Mouse (Mus musculus): ENCODE results near the gene Mcpt9. TPM values are rescaled to one million over a fixed set of nuclear protein-coding genes. Genes with fewer than 3 reads are reported as not detected.
"Not testable (repeated sequence)": the region's sequence is repeated elsewhere in the genome, so short reads cannot be mapped to it uniquely, and the experiment has no call there.

Gene Mcpt9
- not detected in 2 replicates for total RNA-seq (2015; ENCODE audit: low replicate concordance)
- not detected in 2 replicates for total RNA-seq (2017; ENCODE audit: low replicate concordance)

DNA sequence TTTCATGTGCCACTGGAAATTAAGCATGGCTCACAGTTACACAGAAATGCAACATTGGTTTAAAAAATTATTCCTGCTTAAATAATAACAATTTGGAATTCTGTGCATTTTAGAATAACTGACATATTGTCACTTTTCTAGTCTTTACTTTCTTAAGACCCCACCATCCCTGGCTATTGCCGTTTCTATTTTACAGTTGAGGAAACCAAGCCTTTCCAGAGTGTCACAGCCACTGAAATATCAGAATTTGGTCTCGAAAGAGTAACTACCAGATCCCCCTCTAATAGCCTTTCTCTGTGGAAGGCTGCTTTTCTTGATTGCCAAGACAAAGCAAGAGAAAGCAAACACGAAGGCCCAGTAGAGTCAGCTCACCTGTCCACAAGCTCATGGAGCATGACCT, at the start of gene Mcpt9:
Gene Mcpt9 (minus strand): TSS at position 101 of the 400 bp plus-strand sequence.
- not testable (repeated sequence) for ATAC-seq (replicated peaks; ENCODE audit: low FRiP score, poor library complexity, severe bottlenecking)

DNA sequence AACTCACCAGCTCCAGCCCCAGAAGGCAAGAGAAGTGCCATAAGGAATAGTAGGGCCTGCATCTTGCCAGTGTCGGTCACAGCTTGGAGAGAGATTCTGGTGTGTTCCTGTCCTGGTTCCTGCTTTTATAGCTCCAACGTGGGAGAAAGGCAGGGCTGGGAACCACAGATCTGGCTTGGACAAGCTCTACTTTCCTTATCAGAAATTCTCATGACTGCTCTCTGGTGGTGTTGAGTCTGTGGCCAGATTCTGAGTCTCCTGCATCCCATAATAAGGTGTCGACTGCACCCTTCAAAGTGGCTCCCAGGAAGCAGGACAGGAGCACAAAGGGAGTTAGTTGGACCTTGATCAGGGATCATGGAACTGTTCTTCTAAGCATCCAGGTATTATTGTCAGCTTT, 31.9 kb upstream of the Mcpt9 start, which contains the start of gene Mcpt4:
Gene Mcpt4 (minus strand): TSS at position 101 of the 400 bp plus-strand sequence.
- ATAC-seq (replicated peaks; ENCODE audit: low FRiP score, poor library complexity, severe bottlenecking), result not testable (repeated sequence)

DNA sequence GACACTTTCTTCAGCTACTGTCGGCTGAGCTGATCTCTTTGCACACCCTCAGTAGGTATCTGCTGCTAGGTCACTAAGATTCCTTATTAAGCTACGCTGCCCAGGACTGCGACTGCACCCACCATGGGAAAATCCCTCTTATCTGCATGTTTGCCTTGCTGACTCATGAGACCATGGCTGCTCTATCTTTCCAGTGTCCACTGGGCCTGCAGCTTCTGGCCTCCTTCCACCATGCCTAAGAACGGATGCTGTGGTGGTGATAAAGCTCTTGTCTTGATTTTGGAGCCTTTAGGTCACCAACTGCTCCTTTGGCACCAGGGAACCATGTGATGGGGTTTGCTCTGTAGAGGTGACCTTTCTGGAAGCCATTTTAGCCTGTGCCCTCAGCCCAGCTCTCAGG, 27.4 kb upstream of the Mcpt9 start:
- ATAC-seq (replicated peaks; ENCODE audit: low FRiP score, poor library complexity, severe bottlenecking), result no peak

DNA sequence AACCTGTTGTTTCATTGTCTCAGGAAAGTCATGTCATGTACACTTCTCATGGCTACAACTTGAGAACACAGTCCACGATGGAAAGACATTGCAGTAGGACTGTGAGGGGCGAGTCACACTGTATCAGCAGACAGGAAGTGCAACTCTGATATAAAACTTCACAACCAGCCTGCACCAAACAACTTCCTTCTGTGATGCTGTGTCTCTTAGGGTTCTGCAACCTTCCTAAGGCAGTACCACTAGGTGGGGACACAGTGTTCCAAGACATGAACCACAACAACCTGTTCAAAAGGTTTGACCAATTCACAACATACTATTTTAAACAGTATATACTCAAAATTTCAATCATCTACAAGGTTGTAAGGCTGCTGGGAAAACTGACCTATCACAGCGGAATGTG, 25.1 kb upstream of the Mcpt9 start:
- no peak for ATAC-seq (replicated peaks; ENCODE audit: low FRiP score, poor library complexity, severe bottlenecking)

DNA sequence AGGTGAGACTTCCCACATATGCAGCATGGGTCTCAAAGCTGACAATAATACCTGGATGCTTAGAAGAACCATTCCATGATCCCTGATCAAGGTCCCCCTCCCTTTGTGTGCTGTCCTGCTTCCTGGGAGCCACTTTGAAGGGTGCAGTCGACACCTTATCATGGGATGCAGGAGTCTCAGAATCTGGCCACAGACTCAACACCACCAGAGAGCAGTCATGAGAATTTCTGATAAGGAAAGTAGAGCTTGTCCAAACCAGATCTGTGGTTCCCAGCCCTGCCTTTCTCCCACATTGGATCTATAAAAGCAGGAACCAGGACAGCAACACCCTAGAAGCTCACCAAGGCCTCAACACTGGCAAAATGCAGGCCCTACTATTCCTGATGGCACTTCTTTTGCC, 11.5 kb upstream of the Mcpt9 start, which contains the start of gene Mcpt2:
Gene Mcpt2 (plus strand): TSS at position 250 of the 400 bp plus-strand sequence.
- not testable (repeated sequence) for ATAC-seq (replicated peaks; ENCODE audit: low FRiP score, poor library complexity, severe bottlenecking)

DNA sequence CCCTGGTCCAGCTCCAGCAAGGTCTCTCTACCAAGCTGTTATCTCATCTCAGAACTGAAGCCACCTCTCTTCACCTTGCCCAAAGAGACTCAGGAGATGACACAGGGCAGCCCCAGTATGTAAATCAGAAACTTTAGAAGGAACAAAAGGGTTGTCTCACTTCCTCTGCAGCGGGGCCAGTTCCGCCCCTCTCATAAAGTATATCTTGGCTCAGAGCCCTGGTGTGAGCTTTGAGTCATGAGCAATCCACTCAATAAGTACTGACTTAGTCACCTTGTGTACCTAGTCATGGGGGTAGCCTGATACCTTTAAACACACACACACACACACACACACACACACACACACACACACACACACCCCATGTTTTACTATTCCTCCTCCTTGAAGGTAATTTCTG, 4.1 kb upstream of the Mcpt9 start:
- no peak for ATAC-seq (replicated peaks; ENCODE audit: low FRiP score, poor library complexity, severe bottlenecking)

DNA sequence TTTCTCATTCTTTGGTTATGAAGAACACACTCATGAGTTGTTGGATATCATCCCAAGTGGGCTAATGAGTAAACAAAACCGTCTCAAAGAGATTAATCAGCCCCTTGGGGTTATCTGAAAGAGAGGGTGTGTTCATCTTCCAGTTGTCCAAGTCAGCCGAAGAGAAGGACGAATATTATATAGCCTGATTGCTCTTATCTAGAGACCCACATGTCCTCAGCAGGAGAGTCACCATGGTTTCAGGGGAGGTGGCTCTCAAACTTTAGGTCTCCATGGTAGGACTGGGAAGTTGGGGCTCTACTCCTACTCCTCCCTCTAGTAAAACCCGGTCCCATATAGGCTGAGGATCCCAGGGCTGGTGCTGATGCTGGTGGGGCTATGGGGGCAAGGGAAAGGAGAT, 9.0 kb downstream of the Mcpt9 start:
- ATAC-seq (replicated peaks; ENCODE audit: low FRiP score, poor library complexity, severe bottlenecking), result peak; percentile 85

DNA sequence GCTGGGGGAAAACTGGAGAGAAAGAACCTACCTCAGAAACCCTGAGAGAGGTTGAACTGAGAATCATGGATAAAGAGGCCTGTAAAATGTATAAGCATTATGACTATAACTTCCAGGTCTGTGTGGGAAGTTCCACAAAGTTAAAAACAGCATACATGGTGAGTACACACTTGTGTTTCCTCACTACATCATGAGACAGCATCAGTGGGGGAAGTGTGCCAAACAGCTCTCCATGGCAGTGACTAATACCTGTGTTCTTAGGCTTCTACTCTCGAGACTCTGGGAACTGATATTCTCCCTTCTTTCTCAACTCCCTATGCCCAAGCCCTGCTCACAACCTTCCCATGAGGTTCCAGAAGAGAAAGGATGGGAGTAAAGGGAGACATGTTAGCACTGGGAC, 10.8 kb downstream of the Mcpt9 start:
- ATAC-seq (replicated peaks; ENCODE audit: low FRiP score, poor library complexity, severe bottlenecking), result no peak

DNA sequence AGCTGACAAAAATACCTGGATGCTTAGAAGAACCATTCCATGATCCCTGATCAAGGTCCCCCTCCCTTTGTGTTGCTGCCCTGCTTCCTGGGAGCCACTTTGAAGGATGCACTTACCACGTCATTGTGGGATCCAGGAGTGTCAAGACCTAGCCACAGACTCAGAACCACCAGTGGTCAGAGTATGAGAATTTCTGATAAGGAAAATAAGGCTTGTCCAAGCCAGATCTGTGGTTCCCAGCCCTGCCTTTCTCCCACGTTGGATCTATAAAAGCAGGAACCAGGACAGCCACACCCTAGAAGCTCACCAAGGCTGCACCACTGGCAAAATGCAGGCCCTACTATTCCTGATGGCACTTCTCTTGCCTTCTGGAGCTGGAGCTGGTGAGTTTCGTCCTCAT, 12.6 kb downstream of the Mcpt9 start, which contains the start of gene Mcpt1:
Gene Mcpt1 (plus strand): TSS at position 301 of the 400 bp plus-strand sequence.
- ATAC-seq (replicated peaks; ENCODE audit: low FRiP score, poor library complexity, severe bottlenecking), result not testable (repeated sequence)

DNA sequence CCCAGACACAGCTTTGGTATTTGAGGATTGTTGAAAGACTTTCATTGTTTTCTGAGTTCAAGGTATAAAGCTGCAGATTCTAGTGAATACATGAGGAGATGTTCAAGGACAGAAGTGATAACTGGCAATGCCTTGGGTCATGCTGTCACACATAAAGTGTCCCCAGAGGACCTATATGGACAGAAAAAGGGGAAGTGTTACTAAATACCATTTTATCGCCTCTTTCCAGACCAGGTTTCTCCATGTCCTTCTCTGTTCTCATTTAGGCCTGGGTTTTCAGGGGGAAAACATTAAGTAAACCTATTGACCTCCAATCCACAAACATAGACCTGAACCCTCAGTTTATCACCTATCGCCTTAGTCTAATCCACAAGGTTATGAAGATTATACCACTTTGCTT, 16.4 kb downstream of the Mcpt9 start:
- ATAC-seq (replicated peaks; ENCODE audit: low FRiP score, poor library complexity, severe bottlenecking), result no peak

DNA sequence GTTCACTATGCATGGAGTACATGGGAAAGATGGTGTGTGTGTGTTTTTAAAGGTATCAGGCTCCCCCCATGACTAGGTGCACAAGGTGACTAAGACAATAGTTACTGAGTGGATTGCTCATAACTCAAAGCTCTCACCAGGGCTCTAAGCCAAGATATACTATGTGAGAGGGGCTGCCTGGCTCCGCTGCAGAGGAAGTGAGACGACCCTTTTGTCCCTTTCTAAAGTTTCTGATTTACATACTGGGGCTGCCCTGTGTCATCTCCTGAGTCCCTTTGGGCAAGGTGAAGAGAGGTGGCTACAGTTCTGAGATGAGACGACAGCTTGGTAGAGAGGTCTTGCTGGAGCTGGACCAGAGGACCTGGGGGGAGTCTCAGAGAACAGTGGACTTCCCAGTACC, 17.1 kb downstream of the Mcpt9 start:
- ATAC-seq (replicated peaks; ENCODE audit: low FRiP score, poor library complexity, severe bottlenecking), result no peak

DNA sequence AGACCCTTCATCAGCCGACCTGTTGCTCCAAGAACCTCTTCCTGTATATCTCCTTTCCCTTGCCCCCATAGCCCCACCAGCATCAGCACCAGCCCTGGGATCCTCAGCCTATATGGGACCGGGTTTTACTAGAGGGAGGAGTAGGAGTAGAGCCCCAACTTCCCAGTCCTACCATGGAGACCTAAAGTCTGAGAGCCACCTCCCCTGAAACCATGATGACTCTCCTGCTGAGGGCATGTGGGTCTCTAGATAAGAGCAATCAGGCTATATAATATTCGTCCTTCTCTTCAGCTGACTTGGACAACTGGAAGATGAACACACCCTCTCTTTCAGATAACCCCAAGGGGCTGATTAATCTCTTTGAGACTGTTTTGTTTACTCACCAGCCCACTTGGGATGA, 42.8 kb downstream of the Mcpt9 start:
- 0 out of 2 replicates have a peak, but pooled peaks have one; percentile 62 for ATAC-seq (replicated peaks; ENCODE audit: low FRiP score, poor library complexity, severe bottlenecking)

Other genes with a start within 250 kb of the Mcpt9 start
- gene Adcy4, start 246.4 kb downstream of the Mcpt9 start, total RNA-seq (2015; ENCODE audit: low replicate concordance), result not detected in 2 replicates
- gene Adcy4, start 246.4 kb downstream of the Mcpt9 start, total RNA-seq (2017; ENCODE audit: low replicate concordance), result not detected in 2 replicates
- 17.1 and 22.6 TPM in 2 replicates for gene Ripk3, start 241.6 kb downstream of the Mcpt9 start, total RNA-seq (2015; ENCODE audit: low replicate concordance)
- gene Ripk3, start 241.6 kb downstream of the Mcpt9 start, total RNA-seq (2017; ENCODE audit: low replicate concordance), result 6.7 and 7.2 TPM in 2 replicates
- not detected in 2 replicates for gene Nfatc4, start 207.4 kb downstream of the Mcpt9 start, total RNA-seq (2015; ENCODE audit: low replicate concordance)
- gene Nfatc4, start 207.4 kb downstream of the Mcpt9 start, total RNA-seq (2017; ENCODE audit: low replicate concordance), result not detected in 2 replicates
- gene Nynrin, start 176.5 kb downstream of the Mcpt9 start, total RNA-seq (2015; ENCODE audit: low replicate concordance), result 0.38 and 0.84 TPM in 2 replicates
- gene Nynrin, start 176.5 kb downstream of the Mcpt9 start, total RNA-seq (2017; ENCODE audit: low replicate concordance), result 0.42 and 0.77 TPM in 2 replicates
- gene Cbln3, start 146.1 kb downstream of the Mcpt9 start, total RNA-seq (2015; ENCODE audit: low replicate concordance), result not detected in 2 replicates
- gene Cbln3, start 146.1 kb downstream of the Mcpt9 start, total RNA-seq (2017; ENCODE audit: low replicate concordance), result 0.14 TPM in 1 of 2 replicates, not detected in the other
- gene Khnyn, start 145.5 kb downstream of the Mcpt9 start, total RNA-seq (2015; ENCODE audit: low replicate concordance), result 30.7 and 36.4 TPM in 2 replicates
- gene Khnyn, start 145.5 kb downstream of the Mcpt9 start, total RNA-seq (2017; ENCODE audit: low replicate concordance), result 122 and 126 TPM in 2 replicates
- 1.3 TPM in 2 replicates for gene Sdr39u1, start 130.2 kb downstream of the Mcpt9 start, total RNA-seq (2015; ENCODE audit: low replicate concordance)
- gene Sdr39u1, start 130.2 kb downstream of the Mcpt9 start, total RNA-seq (2017; ENCODE audit: low replicate concordance), result 3.5 and 10.6 TPM in 2 replicates
- gene Cma1, start 85.8 kb downstream of the Mcpt9 start, total RNA-seq (2015; ENCODE audit: low replicate concordance), result not detected in 2 replicates
- not detected in 2 replicates for gene Cma1, start 85.8 kb downstream of the Mcpt9 start, total RNA-seq (2017; ENCODE audit: low replicate concordance)
- not detected in 2 replicates for gene Cma2, start 79.5 kb downstream of the Mcpt9 start, total RNA-seq (2015; ENCODE audit: low replicate concordance)
- not detected in 2 replicates for gene Cma2, start 79.5 kb downstream of the Mcpt9 start, total RNA-seq (2017; ENCODE audit: low replicate concordance)
- gene Mcpt1, start 12.5 kb downstream of the Mcpt9 start, total RNA-seq (2015; ENCODE audit: low replicate concordance), result not detected in 2 replicates
- gene Mcpt1, start 12.5 kb downstream of the Mcpt9 start, total RNA-seq (2017; ENCODE audit: low replicate concordance), result not detected in 2 replicates
- gene Mcpt2, start 11.5 kb upstream of the Mcpt9 start, total RNA-seq (2015; ENCODE audit: low replicate concordance), result not detected in 2 replicates
- 0.84 TPM in 1 of 2 replicates, not detected in the other for gene Mcpt2, start 11.5 kb upstream of the Mcpt9 start, total RNA-seq (2017; ENCODE audit: low replicate concordance)
- not detected in 2 replicates for gene Mcpt4, start 31.8 kb upstream of the Mcpt9 start, total RNA-seq (2015; ENCODE audit: low replicate concordance)
- not detected in 2 replicates for gene Mcpt4, start 31.8 kb upstream of the Mcpt9 start, total RNA-seq (2017; ENCODE audit: low replicate concordance)
- gene Mcpt8, start 54.8 kb upstream of the Mcpt9 start, total RNA-seq (2015; ENCODE audit: low replicate concordance), result 205 and 289 TPM in 2 replicates
- 98.4 and 115 TPM in 2 replicates for gene Mcpt8, start 54.8 kb upstream of the Mcpt9 start, total RNA-seq (2017; ENCODE audit: low replicate concordance)
- 413 and 487 TPM in 2 replicates for gene Ctsg, start 72.1 kb upstream of the Mcpt9 start, total RNA-seq (2015; ENCODE audit: low replicate concordance)
- gene Ctsg, start 72.1 kb upstream of the Mcpt9 start, total RNA-seq (2017; ENCODE audit: low replicate concordance), result 257 and 291 TPM in 2 replicates
- not detected in 2 replicates for gene Gzme, start 90.1 kb upstream of the Mcpt9 start, total RNA-seq (2015; ENCODE audit: low replicate concordance)
- not detected in 2 replicates for gene Gzme, start 90.1 kb upstream of the Mcpt9 start, total RNA-seq (2017; ENCODE audit: low replicate concordance)
- gene Gzmd, start 102.1 kb upstream of the Mcpt9 start, total RNA-seq (2015; ENCODE audit: low replicate concordance), result not detected in 2 replicates
- gene Gzmd, start 102.1 kb upstream of the Mcpt9 start, total RNA-seq (2017; ENCODE audit: low replicate concordance), result not detected in 2 replicates
- gene Gzmg, start 129.1 kb upstream of the Mcpt9 start, total RNA-seq (2015; ENCODE audit: low replicate concordance), result not detected in 2 replicates
- gene Gzmg, start 129.1 kb upstream of the Mcpt9 start, total RNA-seq (2017; ENCODE audit: low replicate concordance), result not detected in 2 replicates
- not detected in 2 replicates for gene Gzmn, start 144.1 kb upstream of the Mcpt9 start, total RNA-seq (2015; ENCODE audit: low replicate concordance)
- not detected in 2 replicates for gene Gzmn, start 144.1 kb upstream of the Mcpt9 start, total RNA-seq (2017; ENCODE audit: low replicate concordance)
- gene Gzmf, start 180.9 kb upstream of the Mcpt9 start, total RNA-seq (2015; ENCODE audit: low replicate concordance), result not detected in 2 replicates
- not detected in 2 replicates for gene Gzmf, start 180.9 kb upstream of the Mcpt9 start, total RNA-seq (2017; ENCODE audit: low replicate concordance)
- gene Gzmc, start 204.2 kb upstream of the Mcpt9 start, total RNA-seq (2015; ENCODE audit: low replicate concordance), result not detected in 2 replicates
- not detected in 2 replicates for gene Gzmc, start 204.2 kb upstream of the Mcpt9 start, total RNA-seq (2017; ENCODE audit: low replicate concordance)
- gene Gzmb, start 231.8 kb upstream of the Mcpt9 start, total RNA-seq (2015; ENCODE audit: low replicate concordance), result 1.3 TPM in 1 of 2 replicates, not detected in the other
- not detected in 2 replicates for gene Gzmb, start 231.8 kb upstream of the Mcpt9 start, total RNA-seq (2017; ENCODE audit: low replicate concordance)